Mouse (Mus musculus) neural tube, embryonic 12.5 days (tissue): ENCODE results near the gene Nmt1. TPM values are rescaled to one million over a fixed set of nuclear protein-coding genes. Genes with fewer than 3 reads are reported as not detected.

Experiments used
- microRNA-seq: library from miRNA; unstranded; fragments of <30 nt; microRNA quantifications from one replicate; pipeline ENCODE4, GENCODE M21; 2017
- polyA plus RNA-seq: library from polyadenylated mRNA; unstranded; fragments of >200 nt; fragmentation: Nextera tagmentation; extraction: Ambion mirVana; gene quantifications from 2 replicates; pipeline ENCODE4 v1.2.1, GENCODE M21; 2016

Nmt1 gene
- polyA plus RNA-seq, 1 experiment from 2014 or later: 44.9 TPM

Small RNA genes lying within 50 kb of the gene (microRNA-seq; reads per million reads assigned to microRNA genes)
- not detected for gene Mir6931

Other genes with a start within 250 kb of the Nmt1 start
- 83.3 and 84.9 TPM in 2 replicates for gene Gjc1, start 208.5 kb upstream of the Nmt1 start, polyA plus RNA-seq
- not detected in 2 replicates for gene Higd1b, start 192.3 kb upstream of the Nmt1 start, polyA plus RNA-seq
- 204 and 218 TPM in 2 replicates for gene Eftud2, start 147.2 kb upstream of the Nmt1 start, polyA plus RNA-seq
- gene Ccdc103, start 147.0 kb upstream of the Nmt1 start, polyA plus RNA-seq: 1.5 and 1.8 TPM in 2 replicates
- not detected in 2 replicates for gene Fam187a, start 143.0 kb upstream of the Nmt1 start, polyA plus RNA-seq
- 0.08 and 0.11 TPM in 2 replicates for gene Gfap, start 127.3 kb upstream of the Nmt1 start, polyA plus RNA-seq
- gene Kif18b, start 103.1 kb upstream of the Nmt1 start, polyA plus RNA-seq: 5.9 and 8.3 TPM in 2 replicates
- gene C1ql1, start 81.5 kb upstream of the Nmt1 start, polyA plus RNA-seq: 2.9 and 3.8 TPM in 2 replicates
- 150 and 170 TPM in 2 replicates for gene Dcakd, start 143 bp downstream of the Nmt1 start, polyA plus RNA-seq
- gene Plcd3, start 73.5 kb downstream of the Nmt1 start, polyA plus RNA-seq: 1.1 and 1.2 TPM in 2 replicates
- 6.6 and 10.1 TPM in 2 replicates for gene Acbd4, start 73.5 kb downstream of the Nmt1 start, polyA plus RNA-seq
- 2.9 and 3.0 TPM in 2 replicates for gene Hexim1, start 88.0 kb downstream of the Nmt1 start, polyA plus RNA-seq
- gene Hexim2, start 104.2 kb downstream of the Nmt1 start, polyA plus RNA-seq: 9.9 and 12.2 TPM in 2 replicates
- gene Fmnl1, start 142.9 kb downstream of the Nmt1 start, polyA plus RNA-seq: 1.7 and 2.1 TPM in 2 replicates
- gene 1700023F06Rik, start 180.4 kb downstream of the Nmt1 start, polyA plus RNA-seq: 0.39 and 0.47 TPM in 2 replicates
- 0.18 and 0.31 TPM in 2 replicates for gene Spata32, start 190.2 kb downstream of the Nmt1 start, polyA plus RNA-seq
- 3.9 and 4.8 TPM in 2 replicates for gene Map3k14, start 239.3 kb downstream of the Nmt1 start, polyA plus RNA-seq